Mouse (Mus musculus) lung, adult 18-20 months (tissue): ENCODE data around the gene Hecw2.

ENCODE experiments used
- DNase-seq, 2 experiments: peaks; one replicate each; pipeline ENCODE4 v3.0.0; 2022; ENCODE audit warnings: mixed read lengths in 2 of 2

Hecw2 gene

GRCm38 (mm10) chr1:53977806-53978513, 217.0 kb downstream of the Hecw2 start:
- DNase-seq = peak in 1 of 2 experiments; percentile 24

- no peak for DNase-seq
These were observed 218.2 kb downstream of the Hecw2 start for GRCm38 (mm10) chr1:53976721-53977120.

DNA sequence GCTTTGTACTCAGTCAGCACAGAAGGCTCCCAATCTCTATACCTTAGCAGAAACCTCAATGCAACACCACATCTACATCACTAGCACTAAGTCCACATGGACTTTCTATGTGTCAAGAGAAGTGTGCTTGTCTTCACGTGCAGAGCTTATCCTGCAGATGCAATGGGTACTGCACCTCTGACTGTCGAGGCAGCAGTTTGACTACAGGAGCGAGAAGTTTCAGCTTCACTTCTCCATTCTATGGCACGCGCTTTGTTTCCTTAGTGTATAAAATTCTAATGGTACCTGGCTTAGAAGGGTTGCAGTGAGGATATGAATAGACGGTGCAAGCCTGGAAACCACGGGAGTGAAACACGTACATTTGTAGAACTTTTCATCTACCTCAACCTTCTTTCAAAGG, 218.9 kb downstream of the Hecw2 start:
- DNase-seq = no peak

DNA sequence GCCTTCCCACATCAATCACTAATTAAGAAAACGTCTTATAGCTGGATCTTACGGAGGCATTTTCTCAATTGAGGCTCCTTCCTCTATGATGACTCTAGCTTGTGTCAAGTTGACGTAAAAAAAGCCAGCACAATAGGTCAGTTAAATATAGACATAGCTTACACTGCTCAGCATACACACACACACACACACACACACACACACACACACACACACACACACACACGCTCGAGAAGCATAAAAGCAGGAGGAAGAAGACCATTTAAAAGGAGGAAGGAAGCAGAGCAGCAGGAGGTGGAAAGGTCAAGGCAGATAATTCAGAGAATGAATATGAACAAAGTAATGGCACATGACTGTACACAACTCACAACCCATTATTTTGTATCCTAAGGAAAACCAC, 220.0 kb downstream of the Hecw2 start:
- peak in 1 of 2 experiments; percentile 6 for DNase-seq

- peak; percentile 10 to 51 for DNase-seq
These were observed 224.5 kb downstream of the Hecw2 start for GRCm38 (mm10) chr1:53970326-53970977.

GRCm38 (mm10) chr1:53952395-53952794, 242.6 kb downstream of the Hecw2 start:
- no peak for DNase-seq

DNA sequence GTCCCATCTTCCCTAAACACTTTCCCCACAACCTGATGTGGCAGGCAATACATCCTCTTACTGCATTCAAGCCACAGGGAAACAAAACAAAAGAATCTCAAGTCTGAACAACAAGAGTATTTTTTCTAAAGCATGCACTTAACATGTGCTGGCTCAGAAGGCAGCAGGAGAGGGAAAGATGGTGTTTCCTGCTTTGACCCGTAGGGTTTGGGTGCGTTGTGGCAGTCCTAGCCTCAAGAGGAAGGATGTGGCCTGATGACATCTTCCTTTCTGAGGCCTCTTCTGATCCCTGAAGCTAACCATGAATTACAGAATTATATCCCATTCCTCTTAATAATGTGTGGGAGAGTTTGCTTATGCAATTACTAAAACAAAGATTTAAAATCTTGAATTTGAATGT, 249.2 kb downstream of the Hecw2 start:
- DNase-seq = no peak

DNA sequence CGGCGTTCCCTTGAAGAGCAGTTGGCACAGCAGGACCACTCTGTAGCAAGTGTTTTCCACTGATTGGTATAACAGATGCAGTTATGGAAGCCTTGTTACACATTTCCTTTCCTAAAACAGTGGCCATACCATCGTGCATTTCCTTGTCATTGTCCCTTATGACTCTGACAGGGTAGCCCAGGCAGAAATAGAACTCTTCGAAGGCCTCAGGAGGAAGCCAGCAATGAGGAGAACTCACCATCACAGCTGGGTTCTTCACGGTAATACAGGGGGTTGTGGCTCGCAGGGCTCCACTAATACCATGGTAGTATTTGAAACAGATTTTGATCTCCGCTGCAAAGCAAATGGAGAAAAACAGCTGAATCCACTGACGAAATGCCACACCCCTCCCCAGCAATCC, 252.5 kb downstream of the Hecw2 start:
- DNase-seq = no peak

DNA sequence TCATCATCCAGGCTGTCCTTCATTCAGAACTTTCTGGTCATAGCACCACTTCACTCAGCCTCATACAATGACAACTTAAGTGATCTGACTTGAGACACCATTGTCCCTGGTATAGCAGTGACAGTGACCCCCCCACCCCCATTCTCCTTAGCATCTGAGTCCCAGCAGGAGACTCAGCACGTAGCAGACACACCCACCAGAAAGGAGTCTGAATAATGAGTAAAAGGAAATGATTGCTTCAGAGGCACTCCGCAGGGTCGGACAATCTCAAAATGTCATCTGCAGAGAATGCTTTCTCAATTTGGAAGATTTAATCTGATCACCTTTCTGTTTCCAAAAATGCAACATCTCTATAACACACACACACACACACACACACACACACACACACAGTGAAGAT, 253.4 kb downstream of the Hecw2 start:
- DNase-seq = no peak

DNA sequence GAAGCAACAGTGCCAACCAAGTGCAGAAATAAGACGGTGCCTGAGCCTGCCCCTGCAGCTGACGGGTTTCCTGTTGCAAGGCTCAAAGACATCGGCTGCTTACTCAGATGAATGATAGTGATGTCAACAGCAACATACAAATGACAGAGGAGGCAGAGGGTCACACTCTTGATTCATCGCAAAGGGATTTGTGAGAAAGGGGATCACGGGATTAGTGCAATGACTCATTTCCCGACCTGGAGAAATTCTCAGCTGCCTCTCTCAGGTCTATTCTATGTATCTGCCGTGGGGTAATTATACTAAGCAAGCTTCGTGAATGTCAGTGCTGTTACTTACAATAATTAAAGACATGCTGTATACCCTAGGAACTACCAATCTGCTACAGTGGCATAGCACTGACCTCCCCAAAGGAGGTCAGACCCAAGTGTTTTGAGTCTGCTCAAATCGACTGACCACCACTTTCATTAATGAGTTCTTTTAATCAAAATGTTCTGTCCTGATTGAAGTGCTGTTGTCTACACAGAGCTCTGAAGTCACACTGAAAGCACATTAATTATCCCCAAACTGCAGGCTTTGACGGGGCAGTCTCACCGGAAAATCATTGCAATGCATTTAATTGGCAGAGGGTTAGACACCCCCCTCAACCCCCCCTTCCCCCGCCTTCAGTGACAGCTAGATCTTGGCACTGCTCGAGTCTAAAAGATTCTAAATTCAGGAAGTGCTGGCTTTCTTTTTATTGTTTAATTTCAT, 254.5 kb downstream of the Hecw2 start:
- DNase-seq = peak in 1 of 2 experiments; percentile 34

GRCm38 (mm10) chr1:53939291-53939690, 255.7 kb downstream of the Hecw2 start:
- no peak for DNase-seq

DNA sequence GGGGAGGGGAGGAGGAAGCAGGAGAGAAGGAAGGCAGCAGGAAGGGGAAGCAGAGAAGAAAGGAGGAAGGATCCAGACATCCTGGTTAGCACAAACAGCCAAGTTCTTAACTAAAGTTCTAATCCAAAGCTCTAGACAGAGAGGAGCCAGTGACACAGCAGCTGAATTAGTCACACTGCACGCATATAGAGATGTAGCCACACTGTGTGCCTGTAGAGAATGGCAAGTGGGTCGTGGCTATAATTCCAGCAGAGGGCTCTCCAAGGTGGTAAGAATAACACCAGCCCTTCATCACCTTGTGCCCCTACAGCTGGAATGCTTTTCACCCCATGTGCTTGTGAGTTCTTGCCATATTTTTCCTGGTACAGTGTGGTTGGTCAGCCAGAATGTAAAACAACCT, 261.7 kb downstream of the Hecw2 start:
- DNase-seq = no peak

GRCm38 (mm10) chr1:53931314-53931713, 263.7 kb downstream of the Hecw2 start:
- DNase-seq = peak in 1 of 2 experiments; percentile 14

GRCm38 (mm10) chr1:53927605-53928004, 267.4 kb downstream of the Hecw2 start:
- DNase-seq = peak in 1 of 2 experiments; percentile 24

DNA sequence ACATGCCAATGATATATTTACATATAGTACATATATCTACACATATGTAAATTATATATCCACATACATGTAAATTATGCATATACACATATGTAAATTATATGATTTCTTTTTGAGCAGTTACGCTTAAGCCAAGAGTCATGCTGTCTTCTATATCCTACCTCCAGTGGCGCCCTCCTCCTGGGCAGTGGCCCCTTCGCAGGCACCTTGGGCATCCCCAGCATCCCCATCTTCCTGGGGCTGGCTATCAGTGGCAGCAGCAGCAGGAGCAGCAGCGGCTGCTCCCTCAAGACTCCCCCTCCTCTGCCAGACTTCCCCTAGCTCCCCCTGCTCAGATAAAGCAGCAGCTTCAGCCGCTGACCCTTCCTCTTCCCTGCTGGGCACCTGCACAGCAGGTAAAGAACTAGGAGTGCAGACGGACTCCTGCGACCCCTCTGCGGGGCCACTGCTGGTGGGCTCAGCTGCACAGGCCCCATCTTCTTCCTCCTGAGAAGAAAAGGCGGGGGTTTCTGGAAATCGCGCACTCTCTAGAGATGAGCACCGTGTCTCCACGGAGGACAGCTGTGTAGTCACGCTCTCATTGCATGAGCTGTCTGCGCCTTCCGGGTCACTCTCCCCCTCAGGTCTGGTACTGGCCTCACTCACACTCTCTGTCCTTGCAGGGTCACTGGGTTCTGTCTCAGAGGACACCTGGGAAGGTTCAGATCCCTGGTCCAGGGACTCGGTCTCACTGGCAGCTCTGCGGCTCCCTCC, 269.6 kb downstream of the Hecw2 start:
- no peak for DNase-seq

DNA sequence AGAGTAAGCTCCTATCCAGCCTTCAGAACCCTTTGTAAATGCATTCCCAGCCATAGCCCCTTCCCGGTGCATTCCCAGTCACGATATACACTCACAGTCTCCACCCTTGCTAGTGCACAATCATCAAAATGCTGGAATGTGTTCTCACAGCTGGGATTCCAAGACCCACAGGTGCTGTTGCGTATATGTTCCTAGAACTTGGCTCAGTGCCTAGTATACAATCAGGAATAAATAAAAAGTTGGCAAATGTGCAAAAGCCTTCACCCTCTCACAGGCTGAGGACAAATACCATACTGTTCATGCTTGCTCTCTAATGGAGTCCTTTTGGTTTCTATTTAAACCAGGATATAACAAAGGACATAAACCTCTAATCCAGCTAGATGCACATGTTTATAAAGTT, 283.1 kb downstream of the Hecw2 start:
- no peak for DNase-seq

GRCm38 (mm10) chr1:53910251-53910650, 284.7 kb downstream of the Hecw2 start:
- no peak for DNase-seq

- no peak for DNase-seq
These were observed 285.9 kb downstream of the Hecw2 start for GRCm38 (mm10) chr1:53909118-53909517.

GRCm38 (mm10) chr1:53906175-53906574, 288.8 kb downstream of the Hecw2 start:
- no peak for DNase-seq

DNA sequence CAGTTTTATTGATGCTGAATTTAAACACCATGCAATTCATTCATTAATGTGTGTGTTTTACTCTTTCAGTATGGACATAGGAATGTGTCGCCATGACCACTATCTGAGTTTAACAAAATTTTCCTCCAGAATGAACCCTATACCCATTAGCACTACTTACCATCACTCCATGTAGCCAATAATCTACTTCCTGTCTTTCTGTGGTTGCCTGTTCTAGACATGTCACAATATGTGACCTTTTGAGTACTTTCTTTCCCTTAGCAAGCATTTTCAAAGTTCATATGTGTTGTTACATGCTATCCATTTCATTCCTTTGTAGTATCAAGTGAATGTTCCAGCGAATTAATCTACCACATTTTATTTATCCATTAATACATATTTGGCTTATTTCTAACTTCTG, 294.6 kb downstream of the Hecw2 start:
- no peak for DNase-seq

GRCm38 (mm10) chr1:53894299-53894698, 300.7 kb downstream of the Hecw2 start:
- peak in 1 of 2 experiments; percentile 16 for DNase-seq

- DNase-seq = no peak
These were observed 304.6 kb downstream of the Hecw2 start for GRCm38 (mm10) chr1:53890380-53890779.

GRCm38 (mm10) chr1:53889806-53890205, 305.2 kb downstream of the Hecw2 start:
- DNase-seq = no peak
